Mouse (Mus musculus) MN1 (cell line): ENCODE measurements around the gene Gm572.

Source experiments
- DNase-seq: peaks from one replicate; pipeline ENCODE4 v3.0.0-alpha.2; 2016; ENCODE audit warnings: low spot score

Gm572 gene

GRCm38 (mm10) chr4:148625756-148626622 lies 17.1 kb upstream of the Gm572 start:
- peak; percentile 74 for DNase-seq

GRCm38 (mm10) chr4:148626623-148627185 lies 16.4 kb upstream of the Gm572 start, which contains the start of gene Tardbp:
Gene Tardbp, minus strand, starts transcription at chr4:148627019.
- peak; percentile 97 for DNase-seq

- DNase-seq, result no peak
Observed at GRCm38 (mm10) chr4:148627246-148627645, 15.9 kb upstream of the Gm572 start.

- DNase-seq, result no peak
Observed at GRCm38 (mm10) chr4:148632013-148632692, 11.0 kb upstream of the Gm572 start.

- DNase-seq, result no peak
Observed at GRCm38 (mm10) chr4:148633395-148634061, 9.6 kb upstream of the Gm572 start.

- no peak for DNase-seq
Observed at GRCm38 (mm10) chr4:148635309-148635708, 7.8 kb upstream of the Gm572 start.

- no peak for DNase-seq
Observed at GRCm38 (mm10) chr4:148638302-148638701, 4.8 kb upstream of the Gm572 start.

GRCm38 (mm10) chr4:148639455-148639854 lies 3.7 kb upstream of the Gm572 start:
- no peak for DNase-seq

GRCm38 (mm10) chr4:148641121-148641520 lies 2.0 kb upstream of the Gm572 start:
- DNase-seq, result no peak

GRCm38 (mm10) chr4:148644157-148644511 lies 1.0 kb downstream of the Gm572 start:
- DNase-seq, result peak; percentile 67

GRCm38 (mm10) chr4:148644926-148645325 lies 1.8 kb downstream of the Gm572 start:
- no peak for DNase-seq

- DNase-seq, result peak; percentile 98
Observed at GRCm38 (mm10) chr4:148646616-148647015, 3.5 kb downstream of the Gm572 start.

GRCm38 (mm10) chr4:148649309-148649708 lies 6.2 kb downstream of the Gm572 start:
- no peak for DNase-seq

- DNase-seq, result no peak
Observed at GRCm38 (mm10) chr4:148651045-148651444, 7.9 kb downstream of the Gm572 start.

- DNase-seq, result peak; percentile 61
Observed at GRCm38 (mm10) chr4:148654701-148655398, 11.7 kb downstream of the Gm572 start.

GRCm38 (mm10) chr4:148656691-148657258 lies 13.7 kb downstream of the Gm572 start:
- no peak for DNase-seq

GRCm38 (mm10) chr4:148657776-148658175 lies 14.7 kb downstream of the Gm572 start:
- DNase-seq, result no peak

GRCm38 (mm10) chr4:148660174-148660573 lies 17.1 kb downstream of the Gm572 start:
- no peak for DNase-seq

GRCm38 (mm10) chr4:148662168-148662965 lies 19.2 kb downstream of the Gm572 start:
- DNase-seq, result peak; percentile 85

- no peak for DNase-seq
Observed at GRCm38 (mm10) chr4:148663326-148663725, 20.2 kb downstream of the Gm572 start.

- DNase-seq, result no peak
Observed at GRCm38 (mm10) chr4:148664021-148664420, 20.9 kb downstream of the Gm572 start.
